Mouse (Mus musculus): ENCODE results near the gene Spry1. TPM values are rescaled to one million over a fixed set of nuclear protein-coding genes. Genes with fewer than 3 reads are reported as not detected.

Spry1 gene
- polyA plus RNA-seq, 1 experiment from 2014 or later, result 20.9 TPM

DNA sequence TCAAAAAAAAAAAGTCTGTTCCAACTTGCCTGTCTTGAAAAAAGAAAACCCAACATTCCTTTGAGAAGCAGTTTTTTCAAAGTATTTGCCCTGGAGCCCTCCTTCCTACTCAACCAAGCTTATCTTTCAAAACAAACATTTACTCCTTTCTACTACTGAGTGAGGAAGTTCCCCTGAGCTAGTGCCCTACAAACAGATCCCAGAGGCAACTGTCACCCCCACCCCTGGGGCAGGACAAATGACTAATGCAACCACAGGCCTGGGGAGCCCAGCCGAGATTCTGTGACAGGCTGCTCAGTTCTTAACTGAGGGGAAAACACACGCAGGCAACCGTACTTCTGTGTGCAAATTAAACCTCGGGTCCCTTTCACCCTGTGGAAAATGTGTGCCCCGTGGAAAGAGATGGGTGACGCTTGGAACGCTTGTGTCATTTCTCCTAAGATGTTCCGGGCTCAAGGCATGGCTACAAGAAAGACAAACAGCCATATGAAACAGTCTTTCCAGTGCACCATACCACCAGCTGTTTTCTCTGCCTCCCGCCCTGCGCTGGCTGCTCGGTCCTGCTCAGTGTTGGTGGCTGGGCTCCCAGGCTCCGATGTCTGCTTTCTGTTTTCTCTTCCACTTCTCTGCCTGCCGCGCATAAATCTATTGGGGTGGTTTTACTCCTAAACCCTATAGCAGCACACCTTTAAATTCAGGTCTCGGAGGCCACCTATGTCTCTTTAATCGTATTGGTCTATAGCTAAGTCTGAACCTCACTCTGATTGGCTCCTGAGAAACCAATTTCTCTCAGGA is 14.4 kb downstream of the Spry1 start:
- Histone ChIP-seq H3K9ac (ENCODE audit: low read length) (peak overlapping the region; percentile 24; the same call in 1 of the 2 replicates), H3K4me1 (replicated peaks; ENCODE audit: control insufficient read depth, insufficient read depth, low read length) (peaks cover 13% of the 10 kb centered on the region), H3K4me2 (ENCODE audit: low read depth, low read length, severe bottlenecking) (peak overlapping the region; percentile 36), H3K4me3 (ENCODE audit: low read depth, low read length) (no peak overlapping the region), H3K36me3 (ENCODE audit: control insufficient read depth, insufficient read depth, low read length) (no peaks in the 10 kb centered on the region), H3K27ac (ENCODE audit: low read depth, low read length) (no peak overlapping the region), H3K9me3 (ENCODE audit: control insufficient read depth, low read length) (no peaks in the 10 kb centered on the region), H3K27me3 (ENCODE audit: control insufficient read depth, insufficient read depth, low read length) (peaks cover 4% of the 10 kb centered on the region; the same call in 1 of the 2 replicates)
- 16% methylated on average over 16 of the region's 16 CpGs for WGBS
- DNase-seq (ENCODE audit: low spot score) (no peak), ATAC-seq (replicated peaks; ENCODE audit: low FRiP score) (no peak)

GRCm38 (mm10) chr3:37654787-37655186 is 15.0 kb downstream of the Spry1 start:
- WGBS, result 69% methylated on average over 6 of the region's 6 CpGs
- no peak for DNase-seq (ENCODE audit: low spot score)
- Histone ChIP-seq H3K4me2 (ENCODE audit: low read depth, low read length, severe bottlenecking) (no peak overlapping the region), H3K4me1 (replicated peaks; ENCODE audit: control insufficient read depth, insufficient read depth, low read length) (peaks cover 13% of the 10 kb centered on the region), H3K9ac (ENCODE audit: low read length) (no peak overlapping the region), H3K4me3 (ENCODE audit: low read depth, low read length) (no peak overlapping the region), H3K27ac (ENCODE audit: low read depth, low read length) (no peak overlapping the region), H3K9me3 (ENCODE audit: control insufficient read depth, low read length) (no peaks in the 10 kb centered on the region), H3K36me3 (ENCODE audit: control insufficient read depth, insufficient read depth, low read length) (no peaks in the 10 kb centered on the region), H3K27me3 (ENCODE audit: control insufficient read depth, insufficient read depth, low read length) (peaks cover 4% of the 10 kb centered on the region; the same call in 1 of the 2 replicates)
- ATAC-seq (replicated peaks; ENCODE audit: low FRiP score), result no peak

DNA sequence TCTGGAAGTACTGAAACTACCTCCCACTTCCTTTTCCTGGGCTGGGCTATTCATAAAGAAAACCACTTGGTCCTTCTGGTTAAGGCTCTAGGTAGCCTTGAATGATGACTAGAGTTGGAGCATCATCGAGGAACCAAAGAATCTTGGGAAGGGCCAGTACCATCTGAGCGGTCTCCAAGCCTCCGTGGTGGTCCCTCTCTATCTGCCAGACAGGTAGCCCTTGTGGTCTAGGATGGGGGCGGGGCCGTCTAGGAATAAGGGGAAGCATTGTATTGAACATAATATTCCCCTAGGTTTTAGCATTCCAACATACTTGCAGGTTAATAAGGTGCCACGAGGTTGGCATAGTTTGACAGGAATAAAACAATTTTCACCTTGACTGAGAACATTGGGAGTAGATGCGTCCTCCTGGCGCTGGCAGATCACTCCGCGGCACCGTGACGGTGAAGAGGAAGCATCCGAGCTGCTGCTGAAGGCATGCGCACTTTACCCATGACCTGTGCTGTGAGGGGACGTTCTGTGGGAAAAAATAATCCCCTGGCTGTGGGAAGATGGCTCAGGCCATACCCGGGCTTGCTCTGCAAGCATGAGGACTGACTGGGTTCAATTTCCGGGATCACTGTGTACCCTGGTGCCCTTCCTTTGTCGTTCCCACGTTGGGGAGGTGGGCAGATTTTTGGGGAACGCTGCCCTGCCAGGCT is 16.3 kb downstream of the Spry1 start:
- Histone ChIP-seq H3K36me3 (ENCODE audit: control insufficient read depth, insufficient read depth, low read length) (no peaks in the 10 kb centered on the region), H3K27me3 (ENCODE audit: control insufficient read depth, insufficient read depth, low read length) (peaks cover 4% of the 10 kb centered on the region; the same call in 1 of the 2 replicates), H3K9ac (ENCODE audit: low read length) (peak overlapping the region; percentile 12; the same call in 1 of the 2 replicates), H3K4me3 (ENCODE audit: low read depth, low read length) (peak overlapping the region; percentile 14; the same call in 1 of the 2 replicates), H3K4me2 (ENCODE audit: low read depth, low read length, severe bottlenecking) (peak overlapping the region; percentile 50), H3K27ac (ENCODE audit: low read depth, low read length) (no peak overlapping the region; the same call in 1 of the 2 replicates), H3K9me3 (ENCODE audit: control insufficient read depth, low read length) (no peaks in the 10 kb centered on the region), H3K4me1 (replicated peaks; ENCODE audit: control insufficient read depth, insufficient read depth, low read length) (peaks cover 13% of the 10 kb centered on the region)
- ATAC-seq (replicated peaks; ENCODE audit: low FRiP score) (peak; percentile 28; the same call in 1 of the 2 replicates), DNase-seq (ENCODE audit: low spot score) (peak; percentile 68)
- 18% methylated on average over 20 of the region's 20 CpGs for WGBS

GRCm38 (mm10) chr3:37657009-37657408 is 17.3 kb downstream of the Spry1 start:
- Histone ChIP-seq H3K4me3 (ENCODE audit: low read depth, low read length) (no peak overlapping the region), H3K4me2 (ENCODE audit: low read depth, low read length, severe bottlenecking) (no peak overlapping the region; the same call in 1 of the 2 replicates), H3K9me3 (ENCODE audit: control insufficient read depth, low read length) (no peaks in the 10 kb centered on the region), H3K27ac (ENCODE audit: low read depth, low read length) (no peak overlapping the region), H3K36me3 (ENCODE audit: control insufficient read depth, insufficient read depth, low read length) (no peaks in the 10 kb centered on the region), H3K9ac (ENCODE audit: low read length) (no peak overlapping the region), H3K4me1 (replicated peaks; ENCODE audit: control insufficient read depth, insufficient read depth, low read length) (peaks cover 13% of the 10 kb centered on the region), H3K27me3 (ENCODE audit: control insufficient read depth, insufficient read depth, low read length) (peaks cover 4% of the 10 kb centered on the region; the same call in 1 of the 2 replicates)
- DNase-seq (ENCODE audit: low spot score) (peak; percentile 82), ATAC-seq (replicated peaks; ENCODE audit: low FRiP score) (peak; percentile 81)
- 0% methylated on average over 8 of the region's 8 CpGs for WGBS

DNA sequence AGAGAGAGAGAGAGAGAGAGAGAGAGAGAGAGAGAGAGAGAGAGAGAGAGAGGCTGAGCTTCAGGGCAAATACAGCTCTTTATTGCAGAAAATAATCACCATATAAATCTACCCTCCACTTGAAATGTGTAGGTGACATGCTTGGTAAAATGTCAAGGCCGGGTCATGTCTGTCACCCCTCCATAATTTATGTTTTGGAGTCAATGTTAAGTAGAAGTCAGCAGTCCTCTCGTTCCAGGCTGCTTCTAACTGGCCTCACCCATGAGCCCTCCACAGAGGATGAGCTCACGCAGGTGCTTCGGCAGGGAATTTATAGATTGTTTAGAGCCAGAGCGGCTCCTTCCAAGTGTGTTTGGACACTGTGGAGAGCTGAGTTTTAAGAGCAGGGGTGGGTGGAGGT is 18.4 kb downstream of the Spry1 start:
- WGBS, result 63% methylated on average over 5 of the region's 5 CpGs
- H3K4me3 ChIP-seq (ENCODE audit: low read depth, low read length), result no peak overlapping the region
- peaks cover 13% of the 10 kb centered on the region for H3K4me1 ChIP-seq (replicated peaks; ENCODE audit: control insufficient read depth, insufficient read depth, low read length)
- no peaks in the 10 kb centered on the region for H3K9me3 ChIP-seq (ENCODE audit: control insufficient read depth, low read length)
- no peak overlapping the region for H3K9ac ChIP-seq (ENCODE audit: low read length)
- H3K27ac ChIP-seq (ENCODE audit: low read depth, low read length), result no peak overlapping the region
- H3K36me3 ChIP-seq (ENCODE audit: control insufficient read depth, insufficient read depth, low read length), result no peaks in the 10 kb centered on the region
- peaks cover 4% of the 10 kb centered on the region; the same call in 1 of the 2 replicates for H3K27me3 ChIP-seq (ENCODE audit: control insufficient read depth, insufficient read depth, low read length)
- no peak for DNase-seq (ENCODE audit: low spot score)
- no peak for ATAC-seq (replicated peaks; ENCODE audit: low FRiP score)
- no peak overlapping the region for H3K4me2 ChIP-seq (ENCODE audit: low read depth, low read length, severe bottlenecking)

DNA sequence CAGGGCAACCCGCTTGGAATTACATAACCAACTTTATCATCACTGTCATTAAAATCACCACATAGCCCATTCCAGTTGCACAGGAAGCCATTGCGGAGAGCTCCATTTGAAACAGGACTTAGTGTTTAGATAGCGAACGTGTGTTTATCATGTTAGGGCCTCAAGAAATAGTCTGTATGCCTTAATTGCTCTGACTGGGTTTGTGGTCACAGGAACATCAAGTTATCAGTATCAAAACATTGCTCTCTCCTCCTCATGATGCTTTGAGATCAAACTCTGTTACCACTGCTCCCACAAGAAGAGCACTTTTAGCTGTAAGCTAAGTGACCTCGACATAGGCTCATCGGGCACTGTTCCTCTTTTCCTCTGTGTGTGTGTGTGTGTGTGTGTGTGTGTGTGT is 19.9 kb downstream of the Spry1 start:
- Histone ChIP-seq H3K9ac (ENCODE audit: low read length) (no peak overlapping the region), H3K4me1 (replicated peaks; ENCODE audit: control insufficient read depth, insufficient read depth, low read length) (peaks cover 7% of the 10 kb centered on the region), H3K9me3 (ENCODE audit: control insufficient read depth, low read length) (no peaks in the 10 kb centered on the region), H3K36me3 (ENCODE audit: control insufficient read depth, insufficient read depth, low read length) (no peaks in the 10 kb centered on the region), H3K4me2 (ENCODE audit: low read depth, low read length, severe bottlenecking) (no peak overlapping the region), H3K4me3 (ENCODE audit: low read depth, low read length) (no peak overlapping the region), H3K27me3 (ENCODE audit: control insufficient read depth, insufficient read depth, low read length) (peaks cover 4% of the 10 kb centered on the region; the same call in 1 of the 2 replicates), H3K27ac (ENCODE audit: low read depth, low read length) (no peak overlapping the region)
- 94% methylated on average over 6 of the region's 6 CpGs for WGBS
- no peak for ATAC-seq (replicated peaks; ENCODE audit: low FRiP score)
- DNase-seq (ENCODE audit: low spot score), result no peak

GRCm38 (mm10) chr3:37666291-37667118 is 26.8 kb downstream of the Spry1 start:
- DNase-seq (ENCODE audit: low spot score), result peak; percentile 69
- peak; percentile 93 for ATAC-seq (replicated peaks; ENCODE audit: low FRiP score)
- H3K36me3 ChIP-seq (ENCODE audit: control insufficient read depth, insufficient read depth, low read length), result no peaks in the 10 kb centered on the region
- no peak overlapping the region for H3K4me3 ChIP-seq (ENCODE audit: low read depth, low read length)
- 13% methylated on average over 9 of the region's 9 CpGs for WGBS
- no peaks in the 10 kb centered on the region for H3K27me3 ChIP-seq (ENCODE audit: control insufficient read depth, insufficient read depth, low read length)
- peak overlapping the region; percentile 68 for H3K27ac ChIP-seq (ENCODE audit: low read depth, low read length)
- H3K9ac ChIP-seq (ENCODE audit: low read length), result no peak overlapping the region; the same call in 1 of the 2 replicates
- H3K9me3 ChIP-seq (ENCODE audit: control insufficient read depth, low read length), result peaks cover 14% of the 10 kb centered on the region
- H3K4me2 ChIP-seq (ENCODE audit: low read depth, low read length, severe bottlenecking), result no peak overlapping the region
- 0 out of 2 replicates have a peak, but pooled peaks cover 7% of the 10 kb centered on the region for H3K4me1 ChIP-seq (replicated peaks; ENCODE audit: control insufficient read depth, insufficient read depth, low read length)

DNA sequence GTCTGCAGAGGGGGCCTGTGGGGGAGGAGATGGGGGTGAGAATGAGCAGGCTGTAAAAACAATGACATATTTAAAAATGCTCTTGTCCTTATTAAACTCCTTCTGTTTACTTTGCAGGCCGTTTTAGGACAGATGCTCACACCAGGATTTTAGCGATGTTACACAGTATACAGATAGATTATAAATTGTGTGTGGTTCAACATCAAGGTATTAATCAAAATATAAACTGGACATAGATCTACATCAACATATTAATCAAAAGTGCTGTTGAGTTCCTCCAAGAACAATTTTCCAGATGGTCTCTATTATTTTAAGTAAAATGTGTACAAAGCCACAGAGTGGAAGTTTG is 27.3 kb downstream of the Spry1 start:
- H3K4me3 ChIP-seq (ENCODE audit: low read depth, low read length), result no peak overlapping the region
- no peak overlapping the region; the same call in 1 of the 2 replicates for H3K27ac ChIP-seq (ENCODE audit: low read depth, low read length)
- DNase-seq (ENCODE audit: low spot score), result no peak
- ATAC-seq (replicated peaks; ENCODE audit: low FRiP score), result no peak
- no peaks in the 10 kb centered on the region for H3K36me3 ChIP-seq (ENCODE audit: control insufficient read depth, insufficient read depth, low read length)
- peaks cover 7% of the 10 kb centered on the region; the same call in 1 of the 2 replicates for H3K4me1 ChIP-seq (replicated peaks; ENCODE audit: control insufficient read depth, insufficient read depth, low read length)
- H3K9me3 ChIP-seq (ENCODE audit: control insufficient read depth, low read length), result peaks cover 14% of the 10 kb centered on the region
- WGBS, result 17% methylated on average over 2 of the region's 2 CpGs
- H3K9ac ChIP-seq (ENCODE audit: low read length), result no peak overlapping the region
- no peak overlapping the region for H3K4me2 ChIP-seq (ENCODE audit: low read depth, low read length, severe bottlenecking)
- H3K27me3 ChIP-seq (ENCODE audit: control insufficient read depth, insufficient read depth, low read length), result no peaks in the 10 kb centered on the region

All from forebrain, embryonic 11.5 days (tissue).